In genomic region chr11:46286803-46287202, GRCm38 (mm10) we compare ENCODE assay signal across 11 mouse cellular contexts. TPM values are rescaled to one million over a fixed set of nuclear protein-coding genes. Genes with fewer than 3 reads are reported as not detected.
DNase-seq lines count a peak whose midpoint lies in the region; ATAC-seq and TF ChIP-seq lines count a peak whose summit lies in the region.
"Had no signal": no experiment of that assay in that cellular context is flagged by ENCODE, and none has a peak within 500 bp of the region (broad histone marks: within the 10 kb centered on the region; RNA-seq: fewer than 3 reads in every experiment).

No protein-coding gene starts in this region.

- H3K27me3 ChIP-seq in kidney, embryonic 16.5 days (ENCODE audit: insufficient read depth, low read length): no peaks in the 10 kb centered on the region
- no peaks in the 10 kb centered on the region for H3K27me3 ChIP-seq in spleen, adult 2 months (ENCODE audit: control insufficient read depth, insufficient read depth, low read length)
- H3K27me3 ChIP-seq in kidney, postnatal 0 days (ENCODE audit: insufficient read depth, low read length): no peaks in the 10 kb centered on the region
- H3K27me3 ChIP-seq: lung, embryonic 15.5 days had no signal

- peak; percentile 84 for DNase-seq in kidney, adult 11 months
- peak; percentile 55 to 74 for DNase-seq in spleen, adult 2 months (ENCODE audit: low read depth in 1 of 2, low spot score in 2 of 2)
- no peak for DNase-seq in spleen, postnatal 14 days (ENCODE audit: low spot score in 2 of 2)
- DNase-seq in kidney, postnatal 0 days (ENCODE audit: low spot score): peak; percentile 15
- DNase-seq in testis, postnatal 10 days (ENCODE audit: low spot score): no peak
- DNase-seq in thymus, postnatal 4 days: no peak
- no peak for DNase-seq in Muller cell, postnatal 12 days (ENCODE audit: inconsistent ontology term)

- H3K4me1 ChIP-seq in kidney, embryonic 16.5 days (ENCODE audit: insufficient read depth, low read length): peaks cover 10% of the 10 kb centered on the region; the same call in 1 of the 2 replicates
- H3K4me1 ChIP-seq in spleen, adult 2 months (ENCODE audit: control insufficient read depth, insufficient read depth, insufficient read length): peaks cover 6% of the 10 kb centered on the region; the same call in 1 of the 2 replicates
- H3K4me1 ChIP-seq in kidney, postnatal 0 days (replicated peaks; ENCODE audit: insufficient read depth, low read length): peaks cover 9% of the 10 kb centered on the region
- H3K4me1 ChIP-seq: lung, embryonic 15.5 days had no signal

- WGBS in kidney, embryonic 16.5 days: 62% methylated on average over 6 of the region's 6 CpGs
- WGBS in spleen, adult 2 months: 13% methylated on average over 6 of the region's 6 CpGs
- 42% methylated on average over 6 of the region's 6 CpGs for WGBS in kidney, postnatal 0 days

- ATAC-seq in kidney, embryonic 16.5 days (ENCODE audit: low FRiP score, low TSS enrichment): no peak
- no peak for ATAC-seq in kidney, postnatal 0 days (replicated peaks; ENCODE audit: low FRiP score, low read depth)

- H3K36me3 ChIP-seq in kidney, embryonic 16.5 days (ENCODE audit: insufficient read depth, low read length): peaks cover 6% of the 10 kb centered on the region
- H3K36me3 ChIP-seq in spleen, adult 2 months (ENCODE audit: control insufficient read depth, insufficient read depth, low read length): peaks cover 54% of the 10 kb centered on the region
- no peaks in the 10 kb centered on the region for H3K36me3 ChIP-seq in kidney, postnatal 0 days (ENCODE audit: insufficient read depth, low read length)
- H3K36me3 ChIP-seq: lung, embryonic 15.5 days had no signal

- no peak overlapping the region for H3K4me2 ChIP-seq in kidney, embryonic 16.5 days (replicated peaks; ENCODE audit: low read depth, low read length)
- no peak overlapping the region for H3K4me2 ChIP-seq in kidney, postnatal 0 days (ENCODE audit: low read length)
- H3K4me2 ChIP-seq: lung, embryonic 15.5 days had no signal

- no peak for TF ChIP-seq CTCF in spleen, adult 2 months (IDR thresholded peaks at IDR 0.05; ENCODE audit: extremely low read depth, insufficient read depth, insufficient read length, insufficient replicate concordance)
- TF ChIP-seq CTCF in kidney, postnatal 0 days (IDR thresholded peaks at IDR 0.05; ENCODE audit: low read depth): no peak

- no peak overlapping the region for H3K27ac ChIP-seq in kidney, embryonic 16.5 days (ENCODE audit: low read length)
- no peak overlapping the region for H3K27ac ChIP-seq in spleen, adult 2 months (ENCODE audit: insufficient read depth, low read length)
- H3K27ac ChIP-seq in kidney, postnatal 0 days: no peak overlapping the region
- H3K27ac ChIP-seq: left cerebral cortex, adult 2 months; lung, embryonic 15.5 days had no signal

- no peak for TF ChIP-seq POLR2A in spleen, adult 2 months (IDR thresholded peaks at IDR 0.05; ENCODE audit: low read depth, low read length)

- no peak overlapping the region for H3K4me3 ChIP-seq in kidney, embryonic 16.5 days (ENCODE audit: low read length)
- no peak overlapping the region for H3K4me3 ChIP-seq in spleen, adult 2 months (ENCODE audit: extremely low read depth, insufficient read depth, insufficient read length)
- H3K4me3 ChIP-seq in kidney, postnatal 0 days (replicated peaks; ENCODE audit: low read depth, low read length): no peak overlapping the region
- H3K4me3 ChIP-seq: left cerebral cortex, adult 2 months; lung, embryonic 15.5 days; myocyte had no signal

- H3K9me3 ChIP-seq in kidney, embryonic 16.5 days (ENCODE audit: low read length): no peaks in the 10 kb centered on the region
- H3K9me3 ChIP-seq in kidney, postnatal 0 days (replicated peaks; ENCODE audit: low read length): no peaks in the 10 kb centered on the region
- H3K9me3 ChIP-seq: lung, embryonic 15.5 days had no signal

- no peak overlapping the region for H3K9ac ChIP-seq in kidney, embryonic 16.5 days (replicated peaks; ENCODE audit: low read length)
- H3K9ac ChIP-seq in kidney, postnatal 0 days (ENCODE audit: low read depth, low read length): no peak overlapping the region
- H3K9ac ChIP-seq: lung, embryonic 15.5 days had no signal

RNA-seq across cellular contexts. Expression of gene Cyfip2, which starts 25.9 kb away (rescaled TPM):
- 17.7 and 18.1 TPM in 2 replicates for polyA plus RNA-seq in kidney, embryonic 16.5 days (2015; fragmentation: Nextera tagmentation; extraction: Ambion mirVana)
- polyA plus RNA-seq in spleen, adult 2 months (2012; rRNA removed): 41.4 and 43.1 TPM in 2 replicates
- polyA plus RNA-seq in kidney, postnatal 0 days (2015; fragmentation: Nextera tagmentation; extraction: Ambion mirVana): 17.4 and 19.2 TPM in 2 replicates

RNA-seq across cellular contexts. Expression of gene Fndc9, which starts 51.5 kb away (rescaled TPM):
- polyA plus RNA-seq in kidney, embryonic 16.5 days (2015; fragmentation: Nextera tagmentation; extraction: Ambion mirVana): 0.09 TPM in 1 of 2 replicates, not detected in the other
- not detected in 2 replicates for polyA plus RNA-seq in spleen, adult 2 months (2012; rRNA removed)
- polyA plus RNA-seq in kidney, postnatal 0 days (2015; fragmentation: Nextera tagmentation; extraction: Ambion mirVana): 0.11 TPM in 2 replicates

Comparison
In these comparisons a context has a peak if more than half of its experiments do, and no peak if none do; other contexts are left out.
1. DNase-seq: peak in kidney, adult 11 months (single experiment), spleen, adult 2 months (2 of 2) and kidney, postnatal 0 days (single experiment); none in spleen, postnatal 14 days (0 of 2), testis, postnatal 10 days (single experiment), thymus, postnatal 4 days (single experiment) and Muller cell, postnatal 12 days (single experiment).